Mouse (Mus musculus): ENCODE measurements around the gene Ccdc191.

Ccdc191 gene

DNA sequence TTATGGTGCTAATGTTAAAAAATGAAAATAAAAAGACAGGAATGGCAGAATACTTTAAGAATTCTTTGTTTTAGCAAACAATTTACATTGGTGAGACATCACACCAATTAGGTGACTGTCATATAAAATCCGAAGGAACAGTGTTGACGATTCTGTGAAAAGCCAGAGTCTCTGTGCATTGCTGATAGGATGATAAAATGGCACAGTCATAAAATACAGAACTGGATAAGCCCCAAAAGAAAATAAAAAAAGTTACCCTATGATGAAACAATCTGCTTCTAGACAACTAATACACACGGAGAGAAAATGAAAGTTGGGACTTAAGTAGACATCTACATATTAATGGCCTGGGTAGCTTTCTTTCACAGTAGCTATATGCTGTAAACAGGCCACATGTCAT lies 105.0 kb downstream of the Ccdc191 start:
- DNase-seq = no peak

GRCm38 (mm10) chr16:43999111-43999510 lies 109.5 kb downstream of the Ccdc191 start:
- no peak for DNase-seq

- DNase-seq = no peak
These were observed 109.9 kb downstream of the Ccdc191 start for GRCm38 (mm10) chr16:43999541-43999940.

GRCm38 (mm10) chr16:44002086-44002485 lies 112.5 kb downstream of the Ccdc191 start:
- no peak for DNase-seq

DNA sequence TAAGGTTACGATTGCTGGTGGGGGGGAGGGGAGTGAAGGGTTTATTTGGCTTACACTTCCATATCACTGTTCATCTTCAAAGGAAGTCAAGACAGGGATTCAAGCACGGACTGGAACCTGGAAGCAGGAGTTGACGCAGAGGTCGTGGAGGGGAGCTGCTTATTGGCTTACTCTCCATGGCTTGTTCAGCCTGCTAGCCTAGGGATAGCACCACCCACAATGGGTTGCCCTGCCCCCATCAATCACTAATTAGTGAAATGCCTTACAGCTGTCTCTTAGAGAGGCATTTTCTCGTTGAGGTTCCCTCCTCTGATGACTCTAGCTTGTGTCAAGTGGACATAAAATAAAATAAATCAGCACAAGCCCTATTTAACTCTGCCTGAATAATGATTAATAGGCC lies 121.4 kb downstream of the Ccdc191 start:
- DNase-seq = no peak
